Mouse (Mus musculus) CH12.LX (cell line): ENCODE results near the gene Tmem100. TPM values are rescaled to one million over a fixed set of nuclear protein-coding genes. Genes with fewer than 3 reads are reported as not detected.

Source experiments
- DNase-seq: peaks from one replicate; pipeline ENCODE4 v3.0.0-alpha.2; 2013; ENCODE audit errors: extremely low read depth
- H3K27ac ChIP-seq: 2 replicates; pipeline ENCODE4 v1.5.1; 2012; ENCODE audit warnings: low read depth, mild to moderate bottlenecking, control low read depth, moderate library complexity; ENCODE audit not compliant: insufficient read depth
- H3K27me3 ChIP-seq: replicated peaks from 2 replicates; pipeline ENCODE3; 2012; ENCODE audit warnings: inconsistent platforms
- H3K36me3 ChIP-seq, 2 experiments: replicated peaks in 1 of 2; 2 replicates each; pipeline versions ENCODE3 to v1.6.1; 2012; ENCODE audit warnings: inconsistent platforms in 1 of 2, low read length in 1 of 2, mild to moderate bottlenecking in 1 of 2, mixed read lengths in 1 of 2, moderate library complexity in 1 of 2; ENCODE audit not compliant: control insufficient read depth in 1 of 2, insufficient read depth in 1 of 2
- H3K4me1 ChIP-seq, 2 experiments: 2 replicates each; pipeline ENCODE4 v1.6.1; 2012; ENCODE audit warnings: inconsistent platforms in 1 of 2, moderate library complexity in 1 of 2; ENCODE audit not compliant: insufficient read depth in 2 of 2, control insufficient read depth in 1 of 2
- H3K4me2 ChIP-seq: 2 replicates; pipeline ENCODE4 v1.6.1; 2012; ENCODE audit warnings: low read depth, mild to moderate bottlenecking, control low read depth; ENCODE audit not compliant: poor library complexity, insufficient read depth, severe bottlenecking
- H3K4me3 ChIP-seq, 3 experiments: fragments of 150-350 bp in 1 of 3; sonication (generic) in 1 of 3; replicated peaks in 1 of 3; 2 replicates each; pipeline versions ENCODE3 to v1.5.1; 2011 to 2012; ENCODE audit warnings: low read depth in 2 of 3, low read length in 2 of 3, mild to moderate bottlenecking in 2 of 3, moderate library complexity in 2 of 3, control low read depth in 1 of 3, improper control_type of control experiment in 1 of 3, inconsistent platforms in 1 of 3, mixed read lengths in 1 of 3; ENCODE audit not compliant: poor library complexity in 1 of 3
- H3K79me2 ChIP-seq: replicated peaks from 2 replicates; pipeline ENCODE4 v1.6.1; 2012; ENCODE audit warnings: mild to moderate bottlenecking, moderate library complexity; ENCODE audit not compliant: control insufficient read depth, poor library complexity, insufficient read depth, severe bottlenecking; ENCODE audit errors: extremely low read depth
- H3K9ac ChIP-seq: 2 replicates; pipeline ENCODE4 v1.6.1; 2012; ENCODE audit warnings: low read depth, mild to moderate bottlenecking, control low read depth, moderate library complexity; ENCODE audit not compliant: insufficient read depth
- H3K9me3 ChIP-seq: replicated peaks from 2 replicates; pipeline ENCODE3; 2012; ENCODE audit warnings: low read length, inconsistent platforms, mixed read lengths
- BHLHE40 ChIP-seq: IDR thresholded peaks from 2 replicates; pipeline ENCODE4 v1.6.1; 2011; ENCODE audit warnings: mild to moderate bottlenecking, low read depth, low read length, improper control_type of control experiment
- CHD1 ChIP-seq: IDR thresholded peaks from 2 replicates; pipeline ENCODE4 v1.6.1; 2012; ENCODE audit warnings: low read depth, low read length, improper control_type of control experiment, inconsistent platforms
- CTCF ChIP-seq, 2 experiments: IDR thresholded peaks in 1 of 2; conservative IDR thresholded peaks in 1 of 2; 2 replicates each; pipeline ENCODE4 v1.5.1; 2011 to 2012; ENCODE audit warnings: low read depth in 2 of 2, low read length in 2 of 2, improper control_type of control experiment in 1 of 2, inconsistent platforms in 1 of 2, mild to moderate bottlenecking in 1 of 2, moderate library complexity in 1 of 2
- ELF1 ChIP-seq: IDR thresholded peaks from 2 replicates; pipeline ENCODE4 v1.6.1; 2014; ENCODE audit warnings: low read depth, mild to moderate bottlenecking, inconsistent platforms, low read length, improper control_type of control experiment
- ETS1 ChIP-seq: conservative IDR thresholded peaks from 2 replicates; pipeline ENCODE4 v1.6.1; 2012; ENCODE audit warnings: low read depth, mild to moderate bottlenecking, inconsistent platforms, low read length, improper control_type of control experiment, moderate library complexity
- JUN ChIP-seq: IDR thresholded peaks from 2 replicates; pipeline ENCODE4 v1.6.1; 2011; ENCODE audit warnings: low read depth, mild to moderate bottlenecking, low read length, improper control_type of control experiment, moderate library complexity; ENCODE audit not compliant: insufficient read depth
- JUND ChIP-seq: conservative IDR thresholded peaks from 2 replicates; pipeline ENCODE4 v1.6.1; 2011; ENCODE audit warnings: low read depth, low read length, improper control_type of control experiment
- KAT2A ChIP-seq: IDR thresholded peaks from 2 replicates; pipeline ENCODE4 v1.6.1; 2012; ENCODE audit warnings: low read length, improper control_type of control experiment, inconsistent platforms; ENCODE audit not compliant: insufficient replicate concordance
- MAFK ChIP-seq: IDR thresholded peaks from 2 replicates; pipeline ENCODE4 v1.6.1; 2011; ENCODE audit warnings: low read length, improper control_type of control experiment; ENCODE audit not compliant: insufficient replicate concordance
- MAX ChIP-seq: IDR thresholded peaks from 2 replicates; pipeline ENCODE4 v1.6.1; 2011; ENCODE audit warnings: low read length, improper control_type of control experiment
- MXI1 ChIP-seq: IDR thresholded peaks from 2 replicates; pipeline ENCODE4 v1.6.1; 2011; ENCODE audit warnings: mild to moderate bottlenecking, low read depth, low read length, improper control_type of control experiment
- MYC ChIP-seq: IDR thresholded peaks from 2 replicates; pipeline ENCODE4 v1.6.1; 2011; ENCODE audit warnings: low read depth, mild to moderate bottlenecking, improper control_type of control experiment, low read length
- NELFE ChIP-seq: IDR thresholded peaks from 2 replicates; pipeline ENCODE4 v1.6.1; 2011; ENCODE audit warnings: low read depth, low read length, improper control_type of control experiment
- POLR2AphosphoS2 ChIP-seq: IDR thresholded peaks from 2 replicates; pipeline ENCODE4 v1.6.1; 2011; ENCODE audit warnings: low read depth, low read length, improper control_type of control experiment
- RAD21 ChIP-seq: IDR thresholded peaks from 2 replicates; pipeline ENCODE4 v1.6.1; 2011; ENCODE audit warnings: low read depth, mild to moderate bottlenecking, low read length, improper control_type of control experiment, moderate library complexity
- TCF12 ChIP-seq: IDR thresholded peaks from 2 replicates; pipeline ENCODE4 v1.6.1; 2014; ENCODE audit warnings: low read depth, mild to moderate bottlenecking, inconsistent platforms, low read length, improper control_type of control experiment
- ZC3H11A ChIP-seq: IDR thresholded peaks from 2 replicates; pipeline ENCODE4 v1.6.1; 2012; ENCODE audit warnings: low read depth, mild to moderate bottlenecking, inconsistent platforms, low read length, improper control_type of control experiment
- ZMIZ1 ChIP-seq: IDR thresholded peaks from 2 replicates; pipeline ENCODE4 v1.6.1; 2012; ENCODE audit warnings: low read depth, mild to moderate bottlenecking, inconsistent platforms, low read length, improper control_type of control experiment
- dilution Hi-C: fragments of 300-500 bp; cut with MboI; formaldehyde crosslinking; loops from 2 replicates; pipeline ENCODE4 v1.14.3; 2020; ENCODE audit warnings: low sequenced_read_pairs; ENCODE audit not compliant: extremely low pct_unique_long_range_greater_than_20kb, extremely low pct_ligation_motif_present
- in situ Hi-C: fragments of 300-500 bp; cut with MboI; formaldehyde crosslinking; loops from 3 replicates; pipeline ENCODE4 v1.14.3; 2019; ENCODE audit warnings: low sequenced_read_pairs, low pct_ligation_motif_present, low pct_unique_long_range_greater_than_20kb, mixed read lengths
- polyA plus RNA-seq: library from polyadenylated mRNA; unstranded; fragments of >175 nt; gene quantifications from 2 replicates; pipeline ENCODE4 v1.2.1, GENCODE M21; 2012; ENCODE audit warnings: low read depth; ENCODE audit not compliant: insufficient read length
- total RNA-seq, 2 experiments: library from RNA; depleted of rRNA; stranded (reverse); fragments of 300-350 nt in 1 of 2; fragments of >200 nt in 1 of 2; gene quantifications; 2 replicates each; pipeline ENCODE4 v1.2.3; 2012 to 2014

Gene Tmem100
- total and polyA plus RNA-seq, 3 experiments: 0.30 to 3.5 (median 1.0) TPM

DNA sequence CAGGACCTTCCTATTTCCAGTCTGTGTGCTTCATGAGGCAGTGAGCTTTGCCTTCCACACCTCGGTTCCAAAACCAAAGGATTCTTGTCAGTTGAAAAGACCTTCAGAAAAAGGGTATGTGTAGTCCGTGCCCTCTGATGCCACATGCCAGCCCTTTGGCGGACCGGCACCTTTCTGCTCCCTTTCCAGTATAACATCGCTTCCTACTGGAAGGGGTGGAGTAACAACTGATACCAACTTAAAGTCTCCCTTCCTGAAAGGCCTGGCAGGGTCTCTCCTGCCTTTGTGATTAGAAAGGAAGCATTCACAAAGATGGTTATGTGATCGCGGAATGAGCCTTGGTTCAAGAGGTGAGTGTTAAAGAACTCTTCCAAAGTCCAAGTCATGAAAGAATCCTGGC is 19.9 kb downstream of the Tmem100 start:
- DNase-seq: no peak
- no peaks in the 10 kb centered on the region for H3K27me3 ChIP-seq
- no peaks in the 10 kb centered on the region for H3K4me1 ChIP-seq
- in situ Hi-C loops: no loop called here
- H3K9me3 ChIP-seq: no peaks in the 10 kb centered on the region
- dilution Hi-C loops: no loop called here
- H3K9ac ChIP-seq: no peak overlapping the region
- no peaks in the 10 kb centered on the region for H3K36me3 ChIP-seq
- H3K4me3 ChIP-seq: no peak overlapping the region
- TF ChIP-seq ZC3H11A (no peak), MXI1 (no peak), RAD21 (no peak), BHLHE40 (no peak), MAFK (no peak), ETS1 (no peak), MAX (no peak), CHD1 (no peak), MYC (no peak), POLR2AphosphoS2 (no peak), TCF12 (no peak), ZMIZ1 (no peak), JUND (no peak), ELF1 (no peak)
- no peak overlapping the region for H3K27ac ChIP-seq
- no peaks in the 10 kb centered on the region for H3K79me2 ChIP-seq
- H3K4me2 ChIP-seq: no peak overlapping the region

DNA sequence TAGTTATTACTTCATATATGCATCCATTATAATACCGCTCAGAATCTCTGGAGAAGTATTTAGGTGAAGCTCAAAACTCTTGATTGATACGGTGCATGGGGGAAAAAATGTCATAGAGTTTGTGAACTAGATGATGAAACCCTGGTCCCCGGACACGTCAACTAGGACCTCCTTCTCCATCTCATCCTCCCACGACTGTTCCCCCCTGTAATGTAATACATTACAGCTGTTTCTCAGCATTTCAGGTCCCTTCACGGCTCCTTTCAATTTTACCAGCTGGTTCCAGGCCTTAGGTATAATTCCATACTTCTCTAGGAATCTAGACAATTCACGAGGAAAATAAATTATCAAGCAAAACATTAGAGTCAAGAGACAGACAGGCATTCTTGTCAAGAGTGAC is 22.6 kb downstream of the Tmem100 start:
- Histone ChIP-seq H3K4me1 (no peaks in the 10 kb centered on the region), H3K27ac (no peak overlapping the region), H3K27me3 (no peaks in the 10 kb centered on the region), H3K9ac (no peak overlapping the region), H3K79me2 (no peaks in the 10 kb centered on the region), H3K4me2 (no peak overlapping the region), H3K4me3 (no peak overlapping the region), H3K9me3 (no peaks in the 10 kb centered on the region), H3K36me3 (no peaks in the 10 kb centered on the region)
- dilution Hi-C loops (no loop called here), in situ Hi-C loops (no loop called here)
- no peak for TF ChIP-seq KAT2A
- no peak for TF ChIP-seq CTCF (conservative IDR thresholded peaks at IDR 0.05 in 1 of 2, IDR thresholded peaks at IDR 0.05 in 1 of 2; ENCODE audit: low read depth in 2 of 2, low read length in 2 of 2)
- no peak for TF ChIP-seq JUN
- TF ChIP-seq ELF1: no peak
- TF ChIP-seq RAD21: no peak
- no peak for TF ChIP-seq NELFE
- no peak for DNase-seq
